Mouse (Mus musculus) intestine, postnatal 0 days (tissue): ENCODE data around the gene Abl2. TPM values are rescaled to one million over a fixed set of nuclear protein-coding genes. Genes with fewer than 3 reads are reported as not detected.
A peak's percentile ranks its signal among the peaks of the same experiment; 100 is the strongest.

ENCODE experiments used
- ATAC-seq: fragments of 200-750 bp; cut with Nextera tagmentation; 2 replicates; pipeline ENCODE4 v1.8.0; 2017; ENCODE audit warnings: mild to moderate bottlenecking, moderate TSS enrichment, moderate library complexity
- H3K27ac ChIP-seq: fragments of 300-500 bp; sonication (generic); 2 replicates; pipeline ENCODE4 v1.5.1; 2014; ENCODE audit warnings: mild to moderate bottlenecking, low read depth, low read length, moderate library complexity
- H3K27me3 ChIP-seq: fragments of 300-500 bp; sonication (generic); replicated peaks from 2 replicates; pipeline ENCODE4 v1.6.1; 2014; ENCODE audit warnings: low read length, mixed read lengths; ENCODE audit not compliant: control insufficient read depth, insufficient read depth
- H3K36me3 ChIP-seq: fragments of 300-500 bp; sonication (generic); 2 replicates; pipeline ENCODE4 v1.6.1; 2014; ENCODE audit warnings: mild to moderate bottlenecking, moderate library complexity; ENCODE audit not compliant: control insufficient read depth, insufficient read depth
- H3K4me1 ChIP-seq: fragments of 300-500 bp; sonication (generic); replicated peaks from 2 replicates; pipeline ENCODE4 v1.6.1; 2014; ENCODE audit warnings: antibody characterized with exemption, low read length, mixed read lengths; ENCODE audit not compliant: control insufficient read depth, insufficient read depth
- H3K4me2 ChIP-seq: fragments of 300-500 bp; sonication (generic); replicated peaks from 2 replicates; pipeline ENCODE4 v1.6.1; 2014; ENCODE audit warnings: low read depth, mild to moderate bottlenecking, moderate library complexity
- H3K4me3 ChIP-seq: fragments of 300-500 bp; sonication (generic); 2 replicates; pipeline ENCODE4 v1.5.1; 2014; ENCODE audit warnings: low read depth, low read length
- H3K9ac ChIP-seq: fragments of 300-500 bp; sonication (generic); 2 replicates; pipeline ENCODE4 v1.6.1; 2014; ENCODE audit warnings: mild to moderate bottlenecking, low read depth, low read length
- H3K9me3 ChIP-seq: fragments of 300-500 bp; sonication (generic); 2 replicates; pipeline ENCODE4 v1.6.1; 2016; ENCODE audit warnings: mixed run types; ENCODE audit not compliant: control insufficient read depth
- CTCF ChIP-seq: sonication (generic); IDR thresholded peaks from 2 replicates; pipeline ENCODE4 v1.5.1; 2016; ENCODE audit warnings: low read depth, mild to moderate bottlenecking, control low read depth, antibody characterized with exemption, moderate library complexity
- WGBS: fragments of 180-500 bp; shearing (Covaris S2); extraction: QIAGEN DNeasy Blood & Tissue Kit; methylation state at CpG from one replicate; pipeline ENCODE4 v1.1.7; 2014; 5-methylcytosine and 5-hydroxymethylcytosine counted together
- polyA plus RNA-seq: library from polyadenylated mRNA; unstranded; fragments of >200 nt; fragmentation: Nextera tagmentation; extraction: Ambion mirVana; gene quantifications from 2 replicates; pipeline ENCODE4 v1.2.1, GENCODE M21; 2015

Gene Abl2
- polyA plus RNA-seq, 1 experiment from 2014 or later = 1.6 TPM

DNA sequence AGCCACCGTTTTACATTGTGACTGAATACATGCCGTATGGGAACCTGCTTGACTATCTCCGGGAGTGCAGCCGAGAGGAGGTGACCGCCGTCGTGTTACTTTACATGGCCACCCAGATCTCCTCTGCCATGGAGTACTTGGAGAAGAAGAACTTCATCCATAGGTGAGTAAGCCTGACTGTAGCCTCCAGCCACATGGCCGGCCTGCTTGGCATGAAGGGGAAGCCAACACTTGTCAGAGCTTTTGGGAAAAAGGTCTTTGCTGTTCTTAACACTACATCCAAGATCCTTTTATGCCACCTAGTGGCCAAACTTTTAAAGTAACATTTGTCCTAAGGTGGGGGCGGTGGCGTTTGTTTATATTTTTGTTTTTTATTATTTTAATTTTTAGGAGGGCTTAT lies 74.5 kb downstream of the Abl2 start:
- H3K4me3 ChIP-seq = no peak overlapping the region
- no peak overlapping the region for H3K4me2 ChIP-seq
- ATAC-seq = 0 out of 2 replicates have a peak, but pooled peaks have one; percentile 33
- H3K27me3 ChIP-seq = no peaks in the 10 kb centered on the region
- H3K9me3 ChIP-seq = no peaks in the 10 kb centered on the region
- WGBS = 78% methylated on average over 10 of the region's 10 CpGs
- TF ChIP-seq CTCF = peak; percentile 74
- H3K27ac ChIP-seq = no peak overlapping the region
- peaks cover 60% of the 10 kb centered on the region for H3K36me3 ChIP-seq
- H3K9ac ChIP-seq = no peak overlapping the region
- no peaks in the 10 kb centered on the region for H3K4me1 ChIP-seq

DNA sequence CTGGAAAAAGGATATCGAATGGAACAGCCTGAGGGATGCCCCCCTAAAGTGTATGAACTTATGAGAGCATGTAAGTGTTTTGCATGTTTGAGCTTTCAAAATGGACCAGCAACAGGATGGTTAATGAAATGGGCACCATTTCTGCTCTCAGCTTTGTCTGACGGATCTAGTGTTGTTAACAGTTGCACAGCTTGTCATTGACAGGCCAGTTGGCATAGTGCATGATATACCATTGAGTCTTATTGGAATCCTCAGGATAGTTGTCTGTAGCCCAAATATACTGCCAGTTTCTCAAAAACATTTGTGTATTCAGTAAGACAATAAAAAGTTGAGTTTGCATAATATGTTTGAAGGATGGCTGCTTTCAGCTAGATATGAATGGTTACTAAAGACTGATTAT lies 76.6 kb downstream of the Abl2 start:
- H3K4me3 ChIP-seq = no peak overlapping the region
- 81% methylated on average over 2 of the region's 2 CpGs for WGBS
- no peak overlapping the region for H3K4me2 ChIP-seq
- no peaks in the 10 kb centered on the region for H3K4me1 ChIP-seq
- no peak overlapping the region for H3K27ac ChIP-seq
- TF ChIP-seq CTCF = no peak
- H3K27me3 ChIP-seq = no peaks in the 10 kb centered on the region
- peaks cover 54% of the 10 kb centered on the region for H3K36me3 ChIP-seq
- no peak for ATAC-seq
- H3K9ac ChIP-seq = no peak overlapping the region
- H3K9me3 ChIP-seq = no peaks in the 10 kb centered on the region

DNA sequence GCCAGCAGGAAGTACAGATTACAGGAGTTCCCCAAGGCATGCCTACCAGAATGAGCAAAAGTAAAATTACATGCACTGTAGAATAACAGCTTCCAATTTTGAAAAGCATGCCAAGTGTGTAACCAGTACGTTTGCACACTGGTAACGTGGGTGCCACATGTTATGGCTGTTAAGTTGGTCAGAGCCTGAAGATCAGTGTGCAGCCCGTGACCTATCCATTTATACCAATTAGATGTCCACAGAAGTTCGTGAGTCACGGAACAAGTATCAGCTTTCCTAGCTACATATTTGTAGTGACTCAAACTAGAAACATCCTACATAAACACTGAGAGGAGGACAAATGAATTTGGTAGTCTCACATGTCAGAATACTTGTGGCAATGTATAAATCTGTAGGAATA lies 80.9 kb downstream of the Abl2 start:
- no peaks in the 10 kb centered on the region for H3K9me3 ChIP-seq
- ATAC-seq = no peak
- H3K4me3 ChIP-seq = no peak overlapping the region
- 87% methylated on average over 5 of the region's 5 CpGs for WGBS
- H3K4me1 ChIP-seq = no peaks in the 10 kb centered on the region
- no peak overlapping the region for H3K9ac ChIP-seq
- no peaks in the 10 kb centered on the region for H3K27me3 ChIP-seq
- H3K4me2 ChIP-seq = no peak overlapping the region
- TF ChIP-seq CTCF = no peak
- H3K27ac ChIP-seq = no peak overlapping the region
- peaks cover 48% of the 10 kb centered on the region for H3K36me3 ChIP-seq

DNA sequence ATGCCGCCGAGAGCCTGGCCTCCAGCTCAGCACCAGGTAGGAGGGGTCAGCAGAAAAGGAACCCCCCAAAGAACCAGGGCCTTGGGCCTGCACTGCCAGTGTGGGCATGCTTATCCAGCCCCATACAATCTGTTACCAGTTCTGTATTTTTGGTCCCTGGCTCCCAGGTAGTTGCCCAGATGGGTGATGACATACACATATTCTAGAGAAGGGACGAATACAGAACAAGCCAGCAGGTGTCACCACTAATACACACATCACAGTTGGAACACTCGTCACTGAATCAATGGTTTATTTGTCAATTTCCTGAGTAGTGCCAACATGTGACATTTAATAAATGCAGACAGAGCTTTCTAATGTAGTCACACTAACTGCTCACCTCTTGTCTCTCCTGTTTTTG lies 82.0 kb downstream of the Abl2 start:
- H3K4me2 ChIP-seq = no peak overlapping the region
- peaks cover 36% of the 10 kb centered on the region for H3K36me3 ChIP-seq
- H3K4me3 ChIP-seq = no peak overlapping the region
- no peaks in the 10 kb centered on the region for H3K4me1 ChIP-seq
- 72% methylated on average over 4 of the region's 4 CpGs for WGBS
- no peaks in the 10 kb centered on the region for H3K9me3 ChIP-seq
- no peak overlapping the region for H3K9ac ChIP-seq
- peak; percentile 67 for TF ChIP-seq CTCF
- H3K27me3 ChIP-seq = no peaks in the 10 kb centered on the region
- no peak overlapping the region for H3K27ac ChIP-seq
- ATAC-seq = no peak

DNA sequence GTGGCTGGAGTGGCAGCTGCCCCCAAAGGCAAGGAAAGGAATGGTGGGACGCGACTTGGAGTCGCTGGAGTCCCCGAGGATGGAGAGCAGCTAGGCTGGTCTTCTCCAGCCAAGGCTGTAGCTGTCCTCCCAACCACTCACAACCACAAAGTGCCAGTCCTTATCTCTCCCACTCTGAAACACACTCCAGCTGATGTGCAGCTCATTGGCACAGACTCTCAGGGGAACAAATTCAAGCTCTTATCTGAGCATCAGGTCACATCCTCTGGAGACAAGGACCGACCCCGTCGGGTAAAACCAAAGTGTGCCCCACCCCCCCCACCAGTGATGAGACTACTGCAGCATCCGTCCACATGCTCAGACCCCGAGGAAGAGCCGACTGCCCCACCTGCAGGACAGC lies 83.2 kb downstream of the Abl2 start:
- peaks cover 29% of the 10 kb centered on the region for H3K36me3 ChIP-seq
- 88% methylated on average over 10 of the region's 10 CpGs for WGBS
- H3K27ac ChIP-seq = no peak overlapping the region
- TF ChIP-seq CTCF = no peak
- no peak overlapping the region for H3K4me2 ChIP-seq
- no peaks in the 10 kb centered on the region for H3K9me3 ChIP-seq
- ATAC-seq = no peak
- H3K27me3 ChIP-seq = no peaks in the 10 kb centered on the region
- H3K4me3 ChIP-seq = no peak overlapping the region
- no peaks in the 10 kb centered on the region for H3K4me1 ChIP-seq
- H3K9ac ChIP-seq = no peak overlapping the region

DNA sequence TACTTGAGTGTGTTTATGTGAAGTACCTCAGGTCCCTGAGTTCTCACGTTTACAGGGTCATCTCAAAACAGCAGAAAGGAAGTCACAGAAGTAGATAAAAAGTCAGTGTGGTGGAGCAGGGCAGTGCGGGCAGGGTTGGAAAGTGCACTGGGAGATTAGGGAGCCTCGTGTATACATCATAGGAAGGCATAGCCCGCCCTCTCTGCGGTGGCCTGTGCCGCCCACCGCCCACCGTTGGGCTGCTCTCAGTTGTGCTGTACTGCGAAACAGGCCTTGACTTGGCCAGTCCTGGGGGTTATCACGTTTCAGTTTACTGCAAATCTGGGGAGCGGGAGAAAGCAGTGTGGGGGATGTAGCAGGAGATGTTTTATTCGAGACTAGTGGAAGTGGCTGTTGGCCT lies 84.2 kb downstream of the Abl2 start:
- Histone ChIP-seq H3K27me3 (no peaks in the 10 kb centered on the region), H3K4me2 (no peak overlapping the region), H3K4me1 (no peaks in the 10 kb centered on the region), H3K4me3 (no peak overlapping the region), H3K27ac (no peak overlapping the region; the same call in 1 of the 2 replicates), H3K36me3 (peaks cover 29% of the 10 kb centered on the region), H3K9ac (no peak overlapping the region), H3K9me3 (no peaks in the 10 kb centered on the region)
- 68% methylated on average over 12 of the region's 12 CpGs for WGBS
- TF ChIP-seq CTCF = no peak
- no peak for ATAC-seq

DNA sequence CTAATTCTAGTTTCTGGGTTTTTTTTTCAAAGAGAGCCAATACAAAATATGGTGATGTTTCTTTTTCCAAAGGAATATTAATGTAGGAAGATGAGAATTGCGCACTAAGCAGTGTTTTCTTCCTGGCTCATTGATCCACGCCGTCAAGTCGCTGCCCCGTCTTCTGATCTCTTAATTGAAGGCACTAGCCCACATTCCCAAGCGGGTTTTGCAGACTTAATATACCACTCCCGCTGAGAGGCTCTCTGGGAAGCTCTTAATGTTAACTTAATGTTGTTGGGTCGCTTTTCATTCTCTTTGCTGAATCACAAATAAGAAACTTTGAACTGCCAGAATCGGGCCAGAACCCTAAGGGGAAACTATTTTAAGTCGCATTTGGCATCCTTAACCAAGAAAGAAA lies 85.5 kb downstream of the Abl2 start:
- no peak overlapping the region for H3K4me3 ChIP-seq
- whole genome bisulfite sequencing = 85% methylated on average over 10 of the region's 10 CpGs
- H3K27me3 ChIP-seq = no peaks in the 10 kb centered on the region
- H3K4me1 ChIP-seq = no peaks in the 10 kb centered on the region
- no peaks in the 10 kb centered on the region for H3K9me3 ChIP-seq
- H3K27ac ChIP-seq = no peak overlapping the region
- no peak overlapping the region for H3K4me2 ChIP-seq
- H3K9ac ChIP-seq = no peak overlapping the region
- H3K36me3 ChIP-seq = peaks cover 29% of the 10 kb centered on the region
- no peak for ATAC-seq
- TF ChIP-seq CTCF = no peak
